Mouse (Mus musculus) testis, postnatal 14 days (tissue): Measurements from ENCODE around the gene Smok2b.
"Not testable (repeated sequence)": the region's sequence is repeated elsewhere in the genome, so short reads cannot be mapped to it uniquely, and the experiment has no call there.

Experiments
- DNase-seq: peaks from one replicate; pipeline ENCODE4 v3.0.0; 2021; ENCODE audit warnings: low spot score

Smok2b gene

GRCm38 (mm10) chr17:13240807-13241727 lies 11.0 kb downstream of the Smok2b start:
- not testable (repeated sequence) for DNase-seq

GRCm38 (mm10) chr17:13254786-13255185 lies 24.7 kb downstream of the Smok2b start:
- not testable (repeated sequence) for DNase-seq
